Comparison of ENCODE assay signal across 19 mouse cellular contexts in the genomic region with DNA sequence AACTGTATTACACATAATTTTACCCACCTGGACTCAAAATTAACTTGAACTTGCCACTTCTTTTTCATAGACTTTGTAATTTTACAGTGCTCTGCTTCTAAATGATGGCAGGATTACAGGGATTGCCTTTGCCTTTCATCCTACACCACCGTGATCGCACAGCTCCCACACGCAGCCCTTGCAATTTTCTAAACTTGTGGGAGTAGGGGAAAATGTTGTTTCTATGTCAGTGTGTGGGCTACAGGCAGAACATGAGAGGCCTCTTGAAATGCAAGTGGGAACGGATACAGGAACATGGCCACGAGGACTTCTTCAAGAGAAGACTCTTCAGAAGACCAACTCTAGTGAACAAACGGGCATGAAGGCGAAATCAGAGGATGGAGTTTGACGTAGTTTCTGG.
"Had no signal": no experiment of that assay in that cellular context is flagged by ENCODE, and none has a peak within 500 bp of the region (broad histone marks: within the 10 kb centered on the region; RNA-seq: fewer than 3 reads in every experiment).

No protein-coding gene starts in this region.

- DNase-seq: kidney, adult 18-20 months; kidney, adult 9 months; kidney, postnatal 14 days; kidney, postnatal 4 days; liver, embryonic 13.5 days; lung, adult 2 months; lung, postnatal 14 days; retina, postnatal 1 day; spleen, adult 18-20 months; thymus, adult 18-20 months; thymus, postnatal 36 days had no signal

- H3K4me3 ChIP-seq: liver, embryonic 13.5 days; midbrain, embryonic 12.5 days; midbrain, embryonic 15.5 days; neural tube, embryonic 12.5 days; neural tube, embryonic 15.5 days; stomach, embryonic 15.5 days had no signal

- H3K27ac ChIP-seq: liver, embryonic 13.5 days; macrophage; midbrain, embryonic 12.5 days; midbrain, embryonic 15.5 days; neural tube, embryonic 12.5 days; neural tube, embryonic 15.5 days; stomach, embryonic 15.5 days had no signal

- ATAC-seq: inflammation-experienced regulatory T-cells, adult 6 months; intestine, embryonic 16.5 days; midbrain, embryonic 15.5 days had no signal
